Mouse (Mus musculus) heart, postnatal 0 days (tissue): ENCODE data around the gene Tyro3.

Experiments
- CTCF ChIP-seq: IDR thresholded peaks from 2 replicates; pipeline ENCODE4 v1.5.1; 2016; ENCODE audit warnings: antibody characterized with exemption, control low read depth, low read depth
- EP300 ChIP-seq: IDR thresholded peaks from 2 replicates; pipeline ENCODE4 v1.6.1; 2016; ENCODE audit warnings: antibody characterized with exemption, low read depth

DNA sequence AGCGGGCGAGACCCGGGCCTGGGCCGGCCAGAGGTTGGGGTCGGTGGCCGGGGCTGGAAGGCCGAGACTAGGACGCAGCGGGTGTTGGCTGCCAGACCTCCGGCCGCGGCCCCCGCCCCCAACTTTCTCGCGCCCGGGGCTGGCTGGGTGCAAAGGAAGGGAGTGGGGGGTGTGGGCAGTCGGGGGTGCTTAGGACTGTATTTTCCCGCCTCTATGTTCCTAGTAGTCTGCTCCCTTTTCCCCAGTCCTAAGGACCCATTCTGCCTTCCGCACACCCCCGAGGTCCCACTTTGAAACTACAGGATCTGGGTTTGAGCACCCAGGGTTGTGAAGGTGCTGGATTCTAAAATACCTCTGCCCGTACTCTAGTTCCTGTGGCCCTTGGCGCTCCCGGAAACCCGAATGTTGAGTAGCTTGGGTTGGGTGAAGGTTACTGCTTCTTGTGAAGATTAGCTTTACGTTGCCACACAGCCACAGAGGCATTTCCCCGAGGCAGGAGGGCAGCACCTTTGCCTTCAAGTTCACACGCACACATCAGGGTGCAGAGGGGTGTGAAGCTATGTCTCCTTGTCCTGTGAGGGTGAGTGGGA lies 2.5 kb downstream of the Tyro3 start:
- TF ChIP-seq CTCF: no peak
- TF ChIP-seq EP300: no peak
